Comparison of ENCODE assay signal across 24 mouse cellular contexts in genomic region chr13:45475297-45475696, GRCm38 (mm10). TPM values are rescaled to one million over a fixed set of nuclear protein-coding genes. Genes with fewer than 3 reads are reported as not detected.
A peak's percentile ranks its signal among the peaks of the same experiment; 100 is the strongest.
DNase-seq lines count a peak whose midpoint lies in the region; ATAC-seq lines count a peak whose summit lies in the region.
"Had no signal": no experiment of that assay in that cellular context is flagged by ENCODE, and none has a peak within 500 bp of the region (broad histone marks: within the 10 kb centered on the region; RNA-seq: fewer than 3 reads in every experiment).

No protein-coding gene starts in this region.

- H3K27ac ChIP-seq in liver, embryonic 11.5 days (ENCODE audit: low read depth, low read length): no peak overlapping the region
- H3K27ac ChIP-seq: embryonic facial prominence, embryonic 10.5 days; embryonic facial prominence, embryonic 12.5 days; forebrain, embryonic 13.5 days; forebrain, embryonic 15.5 days had no signal

- H3K4me2 ChIP-seq in liver, embryonic 11.5 days: no peak overlapping the region
- H3K4me2 ChIP-seq: embryonic facial prominence, embryonic 12.5 days; forebrain, embryonic 13.5 days; forebrain, embryonic 15.5 days had no signal

- no peak overlapping the region for H3K9ac ChIP-seq in liver, embryonic 11.5 days (ENCODE audit: low read depth, low read length)
- H3K9ac ChIP-seq: embryonic facial prominence, embryonic 12.5 days; forebrain, embryonic 13.5 days; forebrain, embryonic 15.5 days had no signal

- H3K9me3 ChIP-seq in liver, embryonic 11.5 days (ENCODE audit: control insufficient read depth, low read length): no peaks in the 10 kb centered on the region
- H3K9me3 ChIP-seq: embryonic facial prominence, embryonic 10.5 days; embryonic facial prominence, embryonic 12.5 days; forebrain, embryonic 13.5 days; forebrain, embryonic 15.5 days had no signal

- H3K4me3 ChIP-seq in liver, embryonic 11.5 days (ENCODE audit: low read depth, low read length): no peak overlapping the region
- H3K4me3 ChIP-seq: embryonic facial prominence, embryonic 10.5 days; embryonic facial prominence, embryonic 12.5 days; forebrain, embryonic 13.5 days; forebrain, embryonic 15.5 days had no signal

- 73% methylated on average over 8 of the region's 8 CpGs for WGBS in liver, embryonic 11.5 days

- intact Hi-C loops in heart, postnatal 10 days (cut with DNase I): loop anchor here (10.0 kb wide), 1 partner anchor 310 kb away; no protein-coding TSS in a partner anchor
- intact Hi-C loops in left cerebral cortex, postnatal 36 days (cut with DNase I): loop anchor here (5.0 kb wide), 1 partner anchor 33 kb away; no protein-coding TSS in a partner anchor

- ATAC-seq in liver, embryonic 11.5 days (replicated peaks; ENCODE audit: low FRiP score): no peak
- ATAC-seq: activated CD4-positive, CD25-positive, alpha-beta regulatory T cell, adult 4 months; CD4-positive, CD25-positive, alpha-beta regulatory T cell, adult 4 months; forebrain, embryonic 13.5 days; forebrain, embryonic 15.5 days; Patski had no signal

- no peaks in the 10 kb centered on the region for H3K4me1 ChIP-seq in liver, embryonic 11.5 days (replicated peaks; ENCODE audit: control insufficient read depth, insufficient read depth, low read length)
- H3K4me1 ChIP-seq: forebrain, embryonic 15.5 days had no signal

- peak; percentile 64 for DNase-seq in heart, adult 11 months
- DNase-seq in heart, postnatal 10 days: no peak
- DNase-seq in liver, embryonic 11.5 days (ENCODE audit: low spot score): peak; percentile 8
- DNase-seq in liver: no peak
- DNase-seq in yolk sac, embryonic 10.5 days (ENCODE audit: low spot score): peak; percentile 74
- no peak for DNase-seq in left cerebral cortex, postnatal 36 days (ENCODE audit: low spot score in 2 of 2)
- DNase-seq: adrenal gland, adult 8-10 months; adrenal gland, postnatal 14 days; adrenal gland, postnatal 36 days; B cell, adult 2 months; cerebellum, adult 11-12 months; cerebellum, adult 2 months; cerebellum, adult 9-10 months; cerebellum, postnatal 10 days; cerebellum, postnatal 25 days had no signal

- H3K36me3 ChIP-seq in liver, embryonic 11.5 days (ENCODE audit: control insufficient read depth, insufficient read depth, low read length): no peaks in the 10 kb centered on the region
- H3K36me3 ChIP-seq: embryonic facial prominence, embryonic 10.5 days; embryonic facial prominence, embryonic 12.5 days; forebrain, embryonic 15.5 days; G1E had no signal

- peaks cover 8% of the 10 kb centered on the region; the same call in 1 of the 2 replicates for H3K27me3 ChIP-seq in liver, embryonic 11.5 days (replicated peaks; ENCODE audit: control insufficient read depth, insufficient read depth, low read length)
- H3K27me3 ChIP-seq: CH12.LX; embryonic facial prominence, embryonic 12.5 days; Patski had no signal

RNA-seq across cellular contexts. Expression of gene Gmpr, which starts 31.9 kb away (rescaled TPM):
- 100 to 1,000 TPM; 221 to 255 TPM for total RNA-seq in heart, postnatal 10 days (2021)
- 200 and 221 TPM in 2 replicates for polyA plus RNA-seq in liver, embryonic 11.5 days (2014; fragmentation: Nextera tagmentation; extraction: Ambion mirVana)
- total RNA-seq in left cerebral cortex, postnatal 36 days (2021): 10 to 100 TPM; 46.6 to 55.4 TPM
- polyA plus RNA-seq: activated CD4-positive, CD25-positive, alpha-beta regulatory T cell, adult 4 months had no signal

Comparison
In these comparisons a context has a peak if more than half of its experiments do, and no peak if none do; other contexts are left out.
1. DNase-seq: peak in heart, adult 11 months (single experiment), liver, embryonic 11.5 days (single experiment) and yolk sac, embryonic 10.5 days (single experiment); none in heart, postnatal 10 days (0 of 2), liver (single experiment) and left cerebral cortex, postnatal 36 days (0 of 2).